Mouse (Mus musculus): ENCODE results near the gene Sez6l. TPM values are rescaled to one million over a fixed set of nuclear protein-coding genes. Genes with fewer than 3 reads are reported as not detected.

Sez6l gene
- polyA plus RNA-seq (2011; ENCODE audit: insufficient read length, low read depth, missing spikeins) = 0.32 TPM in 1 of 2 replicates, not detected in the other

- Histone ChIP-seq H3K27ac (ENCODE audit: insufficient read depth, low read length) (no peak within 1 kb of the TSS), H3K4me3 (ENCODE audit: insufficient read depth, low read length) (no peak within 1 kb of the TSS), H3K4me1 (ENCODE audit: control insufficient read depth, insufficient read depth, low read length) (no peaks in the 10 kb centered on the region)
- no peak for TF ChIP-seq CTCF (IDR thresholded peaks at IDR 0.05; ENCODE audit: borderline replicate concordance, insufficient read depth, low read length)
- TF ChIP-seq POLR2A (IDR thresholded peaks at IDR 0.05; ENCODE audit: low read depth, low read length) = no peak
Observed at GRCm38 (mm10) chr5:112576993-112577670, at the start of gene Sez6l. Gene Sez6l, minus strand, starts transcription at chr5:112577185.

GRCm38 (mm10) chr5:112625555-112626160 lies 48.7 kb upstream of the Sez6l start:
- H3K4me3 ChIP-seq (ENCODE audit: insufficient read depth, low read length) = no peak overlapping the region
- no peaks in the 10 kb centered on the region for H3K4me1 ChIP-seq (ENCODE audit: control insufficient read depth, insufficient read depth, low read length)
- TF ChIP-seq CTCF (IDR thresholded peaks at IDR 0.05; ENCODE audit: borderline replicate concordance, insufficient read depth, low read length) (no peak), POLR2A (IDR thresholded peaks at IDR 0.05; ENCODE audit: low read depth, low read length) (no peak)
- no peak overlapping the region for H3K27ac ChIP-seq (ENCODE audit: insufficient read depth, low read length)

- H3K4me3 ChIP-seq (ENCODE audit: insufficient read depth, low read length) = no peak overlapping the region
- TF ChIP-seq CTCF (IDR thresholded peaks at IDR 0.05; ENCODE audit: borderline replicate concordance, insufficient read depth, low read length) (no peak), POLR2A (IDR thresholded peaks at IDR 0.05; ENCODE audit: low read depth, low read length) (no peak)
- H3K27ac ChIP-seq (ENCODE audit: insufficient read depth, low read length) = no peak overlapping the region
- H3K4me1 ChIP-seq (ENCODE audit: control insufficient read depth, insufficient read depth, low read length) = no peaks in the 10 kb centered on the region
Observed at GRCm38 (mm10) chr5:112622946-112623345, 46.0 kb upstream of the Sez6l start.

GRCm38 (mm10) chr5:112620256-112620655 lies 43.3 kb upstream of the Sez6l start:
- Histone ChIP-seq H3K4me1 (ENCODE audit: control insufficient read depth, insufficient read depth, low read length) (no peaks in the 10 kb centered on the region), H3K27ac (ENCODE audit: insufficient read depth, low read length) (no peak overlapping the region), H3K4me3 (ENCODE audit: insufficient read depth, low read length) (no peak overlapping the region)
- TF ChIP-seq CTCF (IDR thresholded peaks at IDR 0.05; ENCODE audit: borderline replicate concordance, insufficient read depth, low read length) (no peak), POLR2A (IDR thresholded peaks at IDR 0.05; ENCODE audit: low read depth, low read length) (no peak)

GRCm38 (mm10) chr5:112619344-112619743 lies 42.4 kb upstream of the Sez6l start:
- TF ChIP-seq POLR2A (IDR thresholded peaks at IDR 0.05; ENCODE audit: low read depth, low read length) (no peak), CTCF (IDR thresholded peaks at IDR 0.05; ENCODE audit: borderline replicate concordance, insufficient read depth, low read length) (no peak)
- H3K4me1 ChIP-seq (ENCODE audit: control insufficient read depth, insufficient read depth, low read length) = no peaks in the 10 kb centered on the region
- no peak overlapping the region for H3K27ac ChIP-seq (ENCODE audit: insufficient read depth, low read length)

GRCm38 (mm10) chr5:112617602-112618247 lies 40.7 kb upstream of the Sez6l start:
- H3K4me3 ChIP-seq (ENCODE audit: insufficient read depth, low read length) = no peak overlapping the region
- H3K27ac ChIP-seq (ENCODE audit: insufficient read depth, low read length) = no peak overlapping the region
- H3K4me1 ChIP-seq (ENCODE audit: control insufficient read depth, insufficient read depth, low read length) = no peaks in the 10 kb centered on the region
- no peak for TF ChIP-seq CTCF (IDR thresholded peaks at IDR 0.05; ENCODE audit: borderline replicate concordance, insufficient read depth, low read length)
- no peak for TF ChIP-seq POLR2A (IDR thresholded peaks at IDR 0.05; ENCODE audit: low read depth, low read length)

More at GRCm38 (mm10) chr5:112619344-112619743, 42.4 kb upstream of the Sez6l start:
- no peak overlapping the region for H3K4me3 ChIP-seq (ENCODE audit: insufficient read depth, low read length)

- TF ChIP-seq CTCF (IDR thresholded peaks at IDR 0.05; ENCODE audit: borderline replicate concordance, insufficient read depth, low read length) (no peak), POLR2A (IDR thresholded peaks at IDR 0.05; ENCODE audit: low read depth, low read length) (no peak)
- Histone ChIP-seq H3K27ac (ENCODE audit: insufficient read depth, low read length) (no peak overlapping the region), H3K4me1 (ENCODE audit: control insufficient read depth, insufficient read depth, low read length) (no peaks in the 10 kb centered on the region), H3K4me3 (ENCODE audit: insufficient read depth, low read length) (no peak overlapping the region)
Observed at GRCm38 (mm10) chr5:112615946-112616617, 39.1 kb upstream of the Sez6l start.

GRCm38 (mm10) chr5:112607867-112608516 lies 31.0 kb upstream of the Sez6l start:
- Histone ChIP-seq H3K4me1 (ENCODE audit: control insufficient read depth, insufficient read depth, low read length) (no peaks in the 10 kb centered on the region), H3K4me3 (ENCODE audit: insufficient read depth, low read length) (no peak overlapping the region), H3K27ac (ENCODE audit: insufficient read depth, low read length) (no peak overlapping the region)
- no peak for TF ChIP-seq POLR2A (IDR thresholded peaks at IDR 0.05; ENCODE audit: low read depth, low read length)
- TF ChIP-seq CTCF (IDR thresholded peaks at IDR 0.05; ENCODE audit: borderline replicate concordance, insufficient read depth, low read length) = no peak

GRCm38 (mm10) chr5:112607119-112607518 lies 30.1 kb upstream of the Sez6l start:
- TF ChIP-seq POLR2A (IDR thresholded peaks at IDR 0.05; ENCODE audit: low read depth, low read length) = no peak
- no peak for TF ChIP-seq CTCF (IDR thresholded peaks at IDR 0.05; ENCODE audit: borderline replicate concordance, insufficient read depth, low read length)
- H3K4me1 ChIP-seq (ENCODE audit: control insufficient read depth, insufficient read depth, low read length) = no peaks in the 10 kb centered on the region
- H3K27ac ChIP-seq (ENCODE audit: insufficient read depth, low read length) = no peak overlapping the region
- no peak overlapping the region for H3K4me3 ChIP-seq (ENCODE audit: insufficient read depth, low read length)
